Mouse (Mus musculus) embryonic stem cell, embryonic (primary cell): ENCODE measurements at regions not wholly inside any gene's neighbourhood (a gene's known extent, or its start where the extent isn't known, plus 50 kb on each side); places are given as distances from the start of the nearest gene placed in this dataset.

Experiments used
- CTCF ChIA-PET, 4 experiments: fragments of 300-600 bp in 2 of 4; fragments of 350-600 bp in 2 of 4; sonication (Branson Sonifier 250); formaldehyde crosslinking; loops; one replicate each; lab custom pipeline; 2022; ENCODE audit warnings: inconsistent platforms in 2 of 4; lab: Charles Lee
- POLR2A ChIA-PET, 4 experiments: fragments of 300-600 bp in 2 of 4; fragments of 350-600 bp in 2 of 4; sonication (Branson Sonifier 250); formaldehyde crosslinking; loops; one replicate each; lab custom pipeline; 2022; ENCODE audit warnings: antibody characterized with exemption in 4 of 4, inconsistent platforms in 1 of 4; lab: Charles Lee

- ChIA-PET POLR2A (interaction anchor here in 2 of 4 experiments (0.7 kb wide), 2 partner anchors 33 to 778 kb away, joined by 3 read pairs; no protein-coding TSS in a partner anchor), CTCF (no interaction called here)
Observed at GRCm38 (mm10) chr16:76762619-76763283, 250.8 kb upstream of the Usp25 start.

GRCm38 (mm10) chr16:76761848-76762247 is 251.7 kb upstream of the Usp25 start:
- POLR2A ChIA-PET = interaction anchor here in 1 of 4 experiments (0.7 kb wide), 1 partner anchor 32 kb away, joined by 3 read pairs; no protein-coding TSS in a partner anchor
- CTCF ChIA-PET = no interaction called here

GRCm38 (mm10) chr16:76761004-76761403 is 252.5 kb upstream of the Usp25 start:
- CTCF ChIA-PET = no interaction called here
- POLR2A ChIA-PET = interaction anchor here in 1 of 4 experiments (1.0 kb wide), 1 partner anchor 91 kb away, joined by 5 read pairs; no protein-coding TSS in a partner anchor

- POLR2A ChIA-PET = no interaction called here
- CTCF ChIA-PET = no interaction called here
Observed at GRCm38 (mm10) chr16:76754871-76755270, 258.6 kb upstream of the Usp25 start.

GRCm38 (mm10) chr16:76746385-76746784 is 267.1 kb upstream of the Usp25 start:
- ChIA-PET POLR2A (no interaction called here), CTCF (no interaction called here)

GRCm38 (mm10) chr16:76741141-76741540 is 272.4 kb upstream of the Usp25 start:
- CTCF ChIA-PET = no interaction called here
- POLR2A ChIA-PET = no interaction called here

GRCm38 (mm10) chr16:76725991-76726390 is 287.5 kb upstream of the Usp25 start:
- ChIA-PET POLR2A (no interaction called here), CTCF (no interaction called here)

GRCm38 (mm10) chr16:76725271-76725670 is 288.2 kb upstream of the Usp25 start:
- CTCF ChIA-PET = no interaction called here
- POLR2A ChIA-PET = interaction anchor here in 1 of 4 experiments (0.5 kb wide), 1 partner anchor 57 kb away, joined by 3 read pairs; no protein-coding TSS in a partner anchor

GRCm38 (mm10) chr16:76718809-76719208 is 294.7 kb upstream of the Usp25 start:
- ChIA-PET CTCF (no interaction called here), POLR2A (no interaction called here)

- CTCF ChIA-PET = no interaction called here
- POLR2A ChIA-PET = no interaction called here
Observed at GRCm38 (mm10) chr16:76718147-76718546, 295.4 kb upstream of the Usp25 start.

GRCm38 (mm10) chr16:76694913-76695312 is 318.6 kb upstream of the Usp25 start:
- CTCF ChIA-PET = no interaction called here
- POLR2A ChIA-PET = no interaction called here

GRCm38 (mm10) chr16:76687735-76688447 is 314.3 kb upstream of the Nrip1 start:
- ChIA-PET CTCF (no interaction called here), POLR2A (interaction anchor here in 1 of 4 experiments (1.3 kb wide), 1 partner anchor 9 kb away, joined by 5 read pairs; no protein-coding TSS in a partner anchor)

GRCm38 (mm10) chr16:76685562-76685961 is 311.9 kb upstream of the Nrip1 start:
- POLR2A ChIA-PET = no interaction called here
- CTCF ChIA-PET = no interaction called here

GRCm38 (mm10) chr16:76680061-76680911 is 306.7 kb upstream of the Nrip1 start:
- ChIA-PET POLR2A (interaction anchor here in 1 of 4 experiments (0.5 kb wide), 1 partner anchor 315 kb away, joined by 3 read pairs; no protein-coding TSS in a partner anchor), CTCF (interaction anchor here in 2 of 4 experiments (0.5 to 0.6 kb wide), 2 partner anchors 57 to 429 kb away, joined by 3 to 11 read pairs; no protein-coding TSS in a partner anchor)

- ChIA-PET CTCF (no interaction called here), POLR2A (interaction anchor here in 1 of 4 experiments (0.6 to 1.7 kb wide), 2 partner anchors 9 to 381 kb away, joined by 4 to 5 read pairs; no protein-coding TSS in a partner anchor)
Observed at GRCm38 (mm10) chr16:76678885-76679284, 305.3 kb upstream of the Nrip1 start.

GRCm38 (mm10) chr16:76669795-76670194 is 296.2 kb upstream of the Nrip1 start:
- CTCF ChIA-PET = no interaction called here
- POLR2A ChIA-PET = no interaction called here

GRCm38 (mm10) chr16:76667046-76667445 is 293.4 kb upstream of the Nrip1 start:
- CTCF ChIA-PET = no interaction called here
- POLR2A ChIA-PET = no interaction called here

GRCm38 (mm10) chr16:76655106-76655505 is 281.5 kb upstream of the Nrip1 start:
- CTCF ChIA-PET = no interaction called here
- POLR2A ChIA-PET = no interaction called here

GRCm38 (mm10) chr16:76644281-76644680 is 270.7 kb upstream of the Nrip1 start:
- CTCF ChIA-PET = interaction anchor here in 1 of 4 experiments (1.0 kb wide), 1 partner anchor 1224 kb away, joined by 3 read pairs; no protein-coding TSS in a partner anchor
- POLR2A ChIA-PET = no interaction called here
